Mouse (Mus musculus) ES-Bruce4 (cell line): ENCODE measurements around the gene Apba3. TPM values are rescaled to one million over a fixed set of nuclear protein-coding genes. Genes with fewer than 3 reads are reported as not detected.

ENCODE experiments used
- H3K27ac ChIP-seq: 2 replicates; pipeline ENCODE4 v1.5.1; 2012; ENCODE audit warnings: low read length, inconsistent platforms; ENCODE audit not compliant: insufficient read depth
- H3K27me3 ChIP-seq: 2 replicates; pipeline ENCODE4 v1.6.1; 2012; ENCODE audit warnings: mild to moderate bottlenecking, low read length, inconsistent platforms; ENCODE audit not compliant: control insufficient read depth, poor library complexity, insufficient read depth, severe bottlenecking
- H3K36me3 ChIP-seq: 2 replicates; pipeline ENCODE4 v1.6.1; 2012; ENCODE audit warnings: inconsistent platforms, mild to moderate bottlenecking, low read length, moderate library complexity; ENCODE audit not compliant: control insufficient read depth, poor library complexity, insufficient read depth, severe bottlenecking
- H3K4me1 ChIP-seq: one replicate; pipeline ENCODE4 v1.8.1; 2011; ENCODE audit warnings: low read length; ENCODE audit not compliant: control insufficient read depth, insufficient read depth
- H3K4me3 ChIP-seq: 2 replicates; pipeline ENCODE4 v1.5.1; 2011; ENCODE audit warnings: low read depth, mild to moderate bottlenecking, low read length
- H3K9ac ChIP-seq: 2 replicates; pipeline ENCODE4 v1.6.1; 2012; ENCODE audit warnings: low read depth, mild to moderate bottlenecking, inconsistent platforms; ENCODE audit not compliant: poor library complexity, severe bottlenecking
- H3K9me3 ChIP-seq: replicated peaks from 2 replicates; pipeline ENCODE4 v1.6.1; 2012; ENCODE audit warnings: mild to moderate bottlenecking, low read length, inconsistent platforms; ENCODE audit not compliant: control insufficient read depth, poor library complexity, insufficient read depth, severe bottlenecking
- CTCF ChIP-seq: IDR thresholded peaks from one replicate; pipeline ENCODE4 v1.8.1; 2011; ENCODE audit warnings: low read depth, low read length
- EP300 ChIP-seq: IDR thresholded peaks from 2 replicates; pipeline ENCODE4 v1.6.1; 2011; ENCODE audit warnings: low read depth, low read length; ENCODE audit not compliant: insufficient read depth
- POLR2A ChIP-seq: IDR thresholded peaks from one replicate; pipeline ENCODE4 v1.8.1; 2011; ENCODE audit warnings: low read length; ENCODE audit not compliant: insufficient read depth
- polyA plus RNA-seq: library from polyadenylated mRNA; stranded (reverse); fragments of >200 nt; gene quantifications from 2 replicates; pipeline ENCODE4 v1.2.4, GENCODE M21; 2011; ENCODE audit warnings: low read depth; ENCODE audit not compliant: missing spikeins, insufficient read depth, insufficient read length

The Apba3 gene
- polyA plus RNA-seq, 1 experiment = 25.8 TPM

- no peak overlapping the region for H3K27ac ChIP-seq
- H3K9ac ChIP-seq = peak overlapping the region; percentile 13; the same call in 1 of the 2 replicates
- peaks cover 5% of the 10 kb centered on the region for H3K4me1 ChIP-seq
Measured at GRCm38 (mm10) chr10:81290698-81291460, 24.1 kb downstream of the Apba3 start.

GRCm38 (mm10) chr10:81291511-81292104 lies 24.8 kb downstream of the Apba3 start, which contains the start of gene Tjp3:
Gene Tjp3, minus strand, starts transcription at chr10:81291581.
- TF ChIP-seq EP300 (no peak), CTCF (no peak), POLR2A (no peak)
- H3K4me1 ChIP-seq = peaks cover 5% of the 10 kb centered on the region
- H3K27ac ChIP-seq = peak within 1 kb of the TSS; percentile 23; the same call in 1 of the 2 replicates
- H3K9me3 ChIP-seq = no peaks in the 10 kb centered on the region
- H3K9ac ChIP-seq = peak within 1 kb of the TSS; percentile 13; the same call in 1 of the 2 replicates
- no peaks in the 10 kb centered on the region for H3K36me3 ChIP-seq
- peak within 1 kb of the TSS; percentile 51 for H3K4me3 ChIP-seq
- H3K27me3 ChIP-seq = no peaks in the 10 kb centered on the region

More at GRCm38 (mm10) chr10:81290698-81291460, 24.1 kb downstream of the Apba3 start:
- H3K27me3 ChIP-seq = no peaks in the 10 kb centered on the region
- peak overlapping the region; percentile 51 for H3K4me3 ChIP-seq
- no peaks in the 10 kb centered on the region for H3K36me3 ChIP-seq
- H3K9me3 ChIP-seq = no peaks in the 10 kb centered on the region
- TF ChIP-seq EP300 (no peak), POLR2A (no peak), CTCF (no peak)

GRCm38 (mm10) chr10:81292554-81293333 lies 26.0 kb downstream of the Apba3 start, which contains the start of gene Pip5k1c:
Gene Pip5k1c, plus strand, starts transcription at chr10:81292963.
- H3K27me3 ChIP-seq = no peaks in the 10 kb centered on the region
- H3K4me1 ChIP-seq = peaks cover 2% of the 10 kb centered on the region
- TF ChIP-seq CTCF (no peak), EP300 (no peak), POLR2A (no peak)
- H3K27ac ChIP-seq = peak within 1 kb of the TSS; percentile 23; the same call in 1 of the 2 replicates
- H3K9me3 ChIP-seq = no peaks in the 10 kb centered on the region
- peak within 1 kb of the TSS; percentile 81 for H3K9ac ChIP-seq
- peak within 1 kb of the TSS; percentile 84 for H3K4me3 ChIP-seq
- no peaks in the 10 kb centered on the region for H3K36me3 ChIP-seq

- Histone ChIP-seq H3K4me3 (peak overlapping the region; percentile 84), H3K27me3 (no peaks in the 10 kb centered on the region), H3K4me1 (peaks cover 4% of the 10 kb centered on the region), H3K27ac (no peak overlapping the region), H3K9ac (peak overlapping the region; percentile 81), H3K9me3 (no peaks in the 10 kb centered on the region), H3K36me3 (no peaks in the 10 kb centered on the region)
- TF ChIP-seq EP300 (no peak), CTCF (no peak), POLR2A (no peak)
Measured at GRCm38 (mm10) chr10:81293334-81294030, 26.7 kb downstream of the Apba3 start.

- Histone ChIP-seq H3K27ac (no peak overlapping the region), H3K27me3 (no peaks in the 10 kb centered on the region), H3K4me3 (0 out of 2 replicates have a peak overlapping the region, but pooled peaks have one; percentile 8), H3K4me1 (peaks cover 4% of the 10 kb centered on the region), H3K36me3 (no peaks in the 10 kb centered on the region), H3K9me3 (no peaks in the 10 kb centered on the region), H3K9ac (no peak overlapping the region)
- no peak for TF ChIP-seq CTCF
- TF ChIP-seq POLR2A = no peak
- no peak for TF ChIP-seq EP300
Measured at GRCm38 (mm10) chr10:81294442-81294841, 27.7 kb downstream of the Apba3 start.
